Mouse (Mus musculus) thymus, postnatal 10 days (tissue): ENCODE data around the gene Usb1.

ENCODE experiments used
- DNase-seq, 2 experiments: peaks; one replicate each; pipeline ENCODE4 v3.0.0; 2021; ENCODE audit warnings: low spot score in 2 of 2

The Usb1 gene

DNA sequence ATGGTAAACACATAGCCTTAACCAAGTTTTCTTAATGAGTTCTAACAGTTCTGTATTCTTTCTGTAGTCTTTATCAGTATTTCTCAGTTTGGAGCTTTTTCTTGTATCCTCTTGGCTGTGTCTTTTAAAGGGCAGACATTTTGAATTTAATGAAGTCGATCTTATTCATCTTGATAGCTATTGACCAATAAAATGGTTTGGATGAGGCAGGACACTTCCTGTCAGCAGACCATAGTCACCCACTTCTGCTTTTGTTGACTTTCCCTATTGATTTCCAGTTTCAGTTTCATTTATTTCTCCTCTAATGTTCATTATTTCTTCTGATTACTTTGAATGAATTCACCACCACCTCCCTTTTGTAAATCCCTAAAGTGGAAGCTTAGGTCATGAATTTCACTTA lies 3.6 kb downstream of the Usb1 start:
- no peak for DNase-seq

- DNase-seq, result no peak
Observed at GRCm38 (mm10) chr8:95336363-95336762, 4.3 kb downstream of the Usb1 start.

DNA sequence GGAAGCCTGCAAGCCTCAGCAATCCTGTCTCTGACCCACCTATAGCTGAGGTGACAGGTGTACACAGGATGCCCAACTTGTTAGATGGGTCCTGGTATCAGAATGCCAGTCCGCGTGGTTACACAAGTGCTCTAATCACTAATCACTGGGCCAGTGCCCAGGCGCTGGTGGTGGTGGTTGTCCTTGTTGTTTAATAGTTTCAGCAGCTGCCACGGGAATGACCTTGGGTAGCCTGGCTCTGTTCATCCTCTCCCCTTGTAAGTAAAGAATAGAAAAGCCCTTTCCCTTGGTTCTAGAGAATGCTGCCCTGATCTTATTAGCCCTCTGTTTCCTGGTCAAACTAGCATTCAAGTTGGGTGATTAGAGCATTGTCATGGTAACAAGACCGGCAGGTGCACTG lies 9.6 kb downstream of the Usb1 start:
- no peak for DNase-seq

GRCm38 (mm10) chr8:95344668-95345067 lies 12.6 kb downstream of the Usb1 start:
- DNase-seq, result no peak

DNA sequence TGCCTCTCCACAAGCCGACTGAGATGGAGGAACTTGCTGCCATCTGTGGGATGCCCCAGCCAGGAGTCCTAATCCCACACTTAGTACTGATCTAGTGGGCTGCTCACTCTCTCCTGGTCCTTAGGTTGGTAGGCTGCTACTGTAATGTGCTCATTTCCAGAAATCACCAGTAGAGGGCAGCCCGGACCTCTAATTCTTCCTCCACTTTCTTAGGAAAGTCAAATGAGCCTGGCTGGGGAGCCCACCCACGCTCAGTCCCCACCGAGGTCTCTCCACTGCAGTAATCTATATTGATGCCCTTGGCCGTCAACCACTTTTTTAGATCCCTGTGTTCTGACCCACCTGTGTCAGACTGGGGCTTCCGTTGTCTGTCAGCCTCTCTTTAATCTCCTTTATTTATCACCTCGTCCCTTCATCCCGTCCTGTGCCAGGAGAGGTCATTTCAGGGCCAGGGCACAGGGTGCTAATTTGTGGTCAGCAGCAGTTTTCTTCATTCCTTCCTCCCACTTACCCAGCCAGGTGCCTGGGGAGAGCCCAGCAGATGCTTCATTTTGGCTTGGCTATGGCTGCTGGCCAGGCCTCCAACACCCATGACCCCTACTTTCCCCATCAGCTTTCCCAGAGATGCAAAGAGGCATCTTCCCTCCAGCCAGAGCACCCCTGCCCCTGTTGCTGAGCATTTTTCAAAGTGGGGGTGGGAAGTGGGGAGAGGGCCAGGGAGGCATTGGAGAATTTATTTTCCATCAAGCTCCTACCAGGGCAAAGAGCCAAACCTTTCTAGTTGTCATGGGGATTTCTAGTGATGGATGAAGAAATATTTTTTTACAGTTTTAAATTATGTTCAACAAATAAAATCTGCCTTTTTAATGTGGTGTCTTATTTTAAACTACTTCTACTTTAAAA lies 14.8 kb downstream of the Usb1 start:
- DNase-seq, result peak; percentile 36 to 73

DNA sequence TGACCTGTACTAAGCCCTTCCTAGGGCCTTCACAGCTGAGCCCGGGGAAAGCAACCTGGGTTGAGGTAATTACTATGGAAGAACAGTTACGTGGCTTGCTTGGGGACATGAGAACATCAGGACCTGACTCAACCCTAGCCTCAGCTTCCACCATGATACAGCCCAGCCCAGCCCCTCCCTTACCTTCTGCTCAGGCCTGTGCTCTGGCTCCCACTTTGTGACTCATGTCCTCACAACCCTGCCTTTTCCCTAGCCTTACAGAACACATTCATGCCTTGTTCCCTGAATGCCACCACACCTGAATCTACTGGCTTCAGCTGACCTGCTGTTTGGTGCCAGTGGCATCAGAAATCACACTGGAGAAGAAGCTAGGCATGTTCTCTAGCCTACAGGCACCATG lies 16.3 kb downstream of the Usb1 start:
- no peak for DNase-seq

GRCm38 (mm10) chr8:95348811-95349630 lies 16.9 kb downstream of the Usb1 start:
- no peak for DNase-seq

DNA sequence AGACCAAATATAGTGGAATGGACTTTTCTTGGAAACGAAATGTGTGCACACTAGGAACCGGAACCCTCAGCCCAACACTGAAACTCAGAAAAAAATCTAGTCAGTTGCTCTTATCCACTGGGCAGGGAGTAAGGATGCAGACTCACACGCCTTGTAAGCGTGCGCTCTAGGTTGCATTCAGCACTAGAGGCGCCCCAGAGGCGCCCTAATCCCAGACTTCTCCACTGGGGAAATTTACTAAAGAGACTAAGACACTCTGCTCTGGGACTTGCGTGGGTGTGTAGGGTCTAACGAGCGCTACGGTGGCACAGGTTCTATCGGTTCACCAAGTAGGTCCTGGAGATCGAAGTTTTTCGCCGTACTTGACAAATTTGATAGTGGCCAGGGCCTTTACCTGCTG lies 19.4 kb downstream of the Usb1 start:
- DNase-seq, result no peak

DNA sequence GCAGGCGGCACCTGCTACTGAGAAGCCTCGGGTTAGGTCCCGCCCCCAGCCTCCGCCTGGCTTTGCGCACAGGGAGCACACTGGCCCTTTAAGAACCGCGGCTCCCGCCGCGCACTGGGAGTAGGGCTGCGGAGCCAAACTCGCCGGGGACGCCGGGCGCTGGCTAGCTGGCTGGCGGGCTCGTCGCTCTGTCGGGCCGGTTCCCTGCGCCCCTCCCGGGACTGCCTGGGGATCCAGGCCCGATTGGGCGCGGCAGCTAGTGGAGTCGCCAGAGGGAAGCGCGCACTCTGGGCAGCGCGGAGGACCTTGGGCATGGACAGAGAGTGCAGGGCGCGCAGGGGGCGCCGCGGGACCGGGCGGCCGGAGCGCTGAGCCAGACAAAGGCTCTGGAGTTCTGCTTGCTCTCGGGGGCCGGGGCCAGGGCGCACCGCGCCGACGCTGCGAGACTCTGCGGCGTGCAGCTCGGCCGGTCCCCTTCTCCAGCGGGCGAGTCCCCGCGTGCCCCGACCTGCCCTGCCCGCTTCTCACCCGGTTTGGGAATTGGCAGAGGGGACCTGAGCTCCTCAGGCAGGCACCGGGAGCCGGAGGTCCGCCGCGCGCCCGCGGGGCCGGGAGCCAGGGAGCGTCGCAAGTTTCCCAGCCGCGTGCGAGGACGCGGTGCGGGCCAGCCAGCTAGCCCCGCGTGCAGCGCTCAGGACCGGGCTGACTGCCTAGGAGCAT lies 20.2 kb downstream of the Usb1 start, which contains the start of gene Mmp15:
Mmp15 (plus strand) TSS at position 118 of the 720 bp plus-strand sequence.
- DNase-seq, result peak in 1 of 2 experiments; percentile 29

DNA sequence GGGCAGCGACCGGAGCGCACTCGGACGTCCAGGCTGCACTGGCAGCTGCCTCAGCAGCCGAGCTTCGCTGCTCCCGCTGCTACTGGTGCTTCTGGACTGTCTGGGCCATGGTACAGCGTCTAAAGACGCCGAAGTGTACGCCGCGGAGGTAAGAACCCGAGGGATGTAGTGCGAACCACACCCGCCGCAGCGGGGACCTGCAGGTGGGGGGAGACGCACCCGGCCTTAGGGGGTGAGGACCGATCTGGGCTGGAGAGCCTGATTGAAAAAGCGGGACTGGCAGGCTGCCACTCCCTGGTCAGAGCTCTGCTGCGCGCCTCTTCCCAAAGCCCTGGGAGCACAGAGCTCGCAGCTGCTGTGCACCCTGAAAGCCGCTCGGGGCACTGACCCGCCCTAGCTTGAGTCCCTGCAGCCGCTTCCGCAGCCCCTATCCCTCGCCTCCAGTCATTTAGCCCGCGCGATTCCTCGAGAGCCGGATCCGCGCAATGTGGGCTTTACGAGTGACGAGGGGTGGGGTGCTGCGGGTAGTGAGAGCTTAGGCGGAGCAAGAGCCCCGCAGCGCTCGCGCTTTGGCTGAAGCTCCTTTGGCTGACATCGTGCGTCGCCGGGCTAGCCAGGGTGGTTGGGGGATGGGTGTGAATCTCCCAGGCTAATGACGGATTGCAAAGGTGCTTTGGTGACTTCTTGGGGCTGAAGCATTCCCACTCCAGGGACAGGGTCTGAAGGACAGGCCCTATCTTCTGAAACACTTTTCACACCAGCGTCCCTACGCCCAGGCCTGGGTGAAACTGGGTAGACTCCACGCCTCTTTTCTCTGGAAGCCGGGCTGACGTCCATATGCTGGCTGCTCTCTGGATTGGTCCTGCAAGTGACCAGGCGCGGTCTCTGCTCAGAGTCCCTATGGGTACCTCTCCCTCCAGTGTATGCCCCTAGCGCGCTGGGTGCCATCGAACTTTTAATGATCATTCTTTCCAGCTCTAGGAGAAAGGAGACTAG lies 21.1 kb downstream of the Usb1 start:
- no peak for DNase-seq

GRCm38 (mm10) chr8:95354606-95355005 lies 22.5 kb downstream of the Usb1 start:
- DNase-seq, result no peak

DNA sequence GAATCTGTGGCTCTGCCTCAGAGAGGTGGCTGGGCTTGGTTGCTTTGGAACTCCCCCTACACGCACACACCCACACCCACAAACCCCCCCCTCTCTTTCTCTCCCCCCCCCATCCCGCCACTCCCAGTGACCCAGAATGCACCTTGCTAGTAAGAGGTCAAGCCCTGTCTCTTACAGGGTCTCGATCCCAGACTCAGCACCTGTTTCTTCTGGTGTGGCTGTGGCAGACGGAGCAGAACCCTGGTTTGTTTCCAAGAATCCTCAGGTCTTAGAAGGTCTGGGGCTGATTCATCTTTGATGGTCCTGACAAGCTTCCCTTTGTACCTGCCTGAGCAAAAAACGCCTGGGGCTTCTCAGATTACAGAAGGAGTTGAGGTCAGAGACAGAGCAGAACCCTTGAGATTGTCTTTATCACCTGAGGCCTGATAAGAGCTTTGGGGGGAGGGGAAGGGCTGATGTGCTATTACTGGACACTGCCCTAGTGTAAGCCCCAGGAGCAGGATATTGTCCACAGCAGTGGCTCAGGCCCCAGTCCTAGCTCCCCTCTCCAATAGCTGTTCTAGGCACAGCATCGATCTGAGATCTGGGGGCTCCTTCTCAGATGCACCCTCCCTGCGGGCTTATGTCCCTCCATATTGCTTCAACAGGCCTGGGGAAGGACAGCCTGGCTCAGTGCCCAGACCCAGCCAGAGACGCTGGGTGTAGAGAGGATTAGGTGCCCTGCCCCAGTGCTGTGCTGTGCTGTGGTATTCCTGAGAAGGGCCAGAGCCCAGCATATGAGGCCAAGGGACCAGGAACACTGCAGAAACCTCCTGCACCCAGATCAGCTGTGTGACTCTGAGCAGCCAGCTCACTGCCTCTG lies 26.7 kb downstream of the Usb1 start:
- no peak for DNase-seq

DNA sequence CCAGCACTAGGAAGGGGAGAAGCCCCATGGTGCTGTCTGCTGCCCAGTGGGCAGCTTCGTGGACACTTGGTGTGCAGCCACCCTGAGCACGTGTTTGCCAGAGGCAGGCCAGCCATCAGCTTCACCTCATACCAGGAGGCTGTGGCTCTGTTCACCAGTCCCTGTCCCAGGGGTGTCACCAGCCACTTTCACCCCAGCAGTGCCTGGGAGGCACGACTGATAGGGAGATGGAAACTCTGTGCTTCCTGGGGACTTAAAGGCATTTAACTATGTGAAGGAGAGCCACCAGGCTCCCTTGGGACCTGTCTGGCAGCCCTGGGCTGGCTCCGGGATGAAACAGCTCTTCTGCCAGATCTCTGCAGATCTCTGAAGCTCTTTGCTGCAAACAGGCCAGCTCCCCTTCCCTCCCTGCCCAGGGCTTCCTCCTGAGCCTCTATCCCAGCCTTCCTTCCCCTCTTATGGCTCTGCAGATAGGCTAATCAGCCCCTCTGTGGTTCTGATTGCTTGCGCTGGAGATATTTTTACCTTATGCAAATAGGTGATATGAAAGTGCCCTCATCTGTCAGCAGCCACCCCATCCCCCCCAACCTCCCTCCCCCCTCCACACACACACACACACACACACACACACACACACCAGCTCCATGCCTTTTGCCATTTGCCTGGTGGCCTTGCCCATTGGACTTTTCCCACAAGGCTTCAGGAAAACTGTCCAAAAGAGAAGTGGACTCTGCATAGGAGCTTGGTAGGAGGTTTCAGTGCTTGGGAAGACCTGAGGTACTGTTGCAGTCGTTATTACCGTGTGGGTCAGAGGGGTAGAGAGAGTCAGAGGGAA lies 28.3 kb downstream of the Usb1 start:
- no peak for DNase-seq

DNA sequence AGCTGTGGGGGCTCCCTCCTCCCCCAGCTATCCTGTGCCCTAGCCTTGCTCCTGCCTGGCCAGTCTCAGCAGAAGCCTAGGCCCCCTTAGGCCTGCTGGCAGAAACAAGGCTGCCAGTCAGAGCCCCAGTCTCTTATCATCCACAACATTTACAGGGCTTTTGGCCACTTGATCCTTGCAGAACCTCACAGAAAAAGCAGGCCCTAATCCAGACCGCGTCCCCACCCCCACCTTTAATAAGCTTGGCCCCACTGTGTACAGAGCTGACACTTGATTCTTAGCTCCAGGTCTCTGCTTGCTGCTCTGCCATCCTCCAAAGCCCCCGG lies 28.9 kb downstream of the Usb1 start:
- DNase-seq, result no peak

- DNase-seq, result no peak
Observed at GRCm38 (mm10) chr8:95362272-95362671, 30.2 kb downstream of the Usb1 start.

DNA sequence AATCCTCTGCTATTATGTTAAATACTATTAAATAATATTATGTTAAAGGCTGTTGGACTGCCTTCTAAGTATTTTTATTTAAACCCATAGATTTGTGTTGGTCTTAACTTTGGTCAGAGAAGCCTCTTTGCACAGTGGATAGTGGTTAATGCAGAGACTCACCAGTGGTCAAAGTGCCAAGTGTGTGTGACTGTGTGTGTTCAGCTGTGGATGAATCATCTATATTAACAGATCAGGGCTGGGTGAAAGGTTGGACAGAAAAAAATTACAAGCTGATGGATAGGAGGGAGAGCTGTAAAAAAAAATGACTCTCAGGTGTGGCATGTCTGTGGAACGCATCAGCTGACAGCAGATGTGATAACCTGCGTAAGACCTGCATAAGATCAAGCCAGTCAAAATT lies 31.8 kb downstream of the Usb1 start:
- DNase-seq, result no peak

GRCm38 (mm10) chr8:95369581-95370326 lies 37.7 kb downstream of the Usb1 start:
- peak; percentile 65 to 70 for DNase-seq

DNA sequence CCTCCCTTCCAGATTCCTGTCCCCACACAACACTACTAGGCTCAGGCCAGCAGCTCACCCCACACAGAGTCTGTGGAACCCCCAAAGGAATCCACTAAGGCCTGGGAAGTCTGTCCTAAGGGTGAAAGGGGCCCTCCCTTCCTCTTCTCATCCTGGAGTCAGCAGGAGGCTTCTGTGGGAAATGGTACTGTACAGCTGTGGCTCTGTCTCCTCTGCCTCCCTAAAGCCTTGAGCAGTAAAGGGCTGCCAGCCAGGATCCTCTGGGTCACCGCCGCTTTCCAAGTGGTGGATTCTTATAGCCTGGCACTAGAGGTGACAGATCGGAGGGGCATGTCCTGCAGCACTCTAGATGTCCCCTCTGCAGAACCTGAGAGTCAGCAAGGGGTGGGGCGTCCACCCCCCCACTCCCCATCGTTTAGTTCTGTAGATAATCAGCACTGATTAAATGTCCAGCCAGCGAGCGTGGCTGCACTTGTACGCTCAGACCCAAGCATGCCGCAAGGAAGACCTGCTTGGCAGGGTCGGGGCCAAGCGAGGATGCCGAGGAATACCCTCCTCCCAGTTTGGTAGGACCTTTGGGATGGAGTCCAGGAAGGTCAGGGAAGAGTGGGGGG lies 41.4 kb downstream of the Usb1 start:
- DNase-seq, result no peak
